Mouse (Mus musculus): ENCODE measurements at regions not wholly inside any gene's neighbourhood (a gene's known extent, or its start where the extent isn't known, plus 50 kb on each side); places are given as distances from the start of the nearest gene placed in this dataset.
A peak's percentile ranks its signal among the peaks of the same experiment; 100 is the strongest.

DNA sequence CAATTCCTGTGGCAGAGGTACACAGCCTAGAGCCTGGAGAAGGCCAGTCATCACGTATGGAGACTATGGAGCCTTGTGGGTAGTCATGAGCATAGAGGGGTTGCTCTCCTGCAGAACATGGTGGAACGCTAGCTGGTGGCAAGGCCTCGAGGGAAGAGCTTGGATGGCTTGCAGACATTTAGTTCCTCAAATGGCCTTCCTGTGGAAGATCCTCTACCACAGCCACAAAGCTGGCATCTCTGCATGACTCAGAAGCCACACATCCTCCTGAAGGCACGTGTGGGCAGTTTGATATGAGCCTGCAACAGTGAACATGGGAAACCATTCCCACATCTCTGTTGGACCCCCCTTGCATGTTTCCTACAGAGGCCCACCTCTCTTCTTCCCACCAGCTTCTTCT is 547.9 kb upstream of the Lrrc6 start:
- ATAC-seq: no peak

DNA sequence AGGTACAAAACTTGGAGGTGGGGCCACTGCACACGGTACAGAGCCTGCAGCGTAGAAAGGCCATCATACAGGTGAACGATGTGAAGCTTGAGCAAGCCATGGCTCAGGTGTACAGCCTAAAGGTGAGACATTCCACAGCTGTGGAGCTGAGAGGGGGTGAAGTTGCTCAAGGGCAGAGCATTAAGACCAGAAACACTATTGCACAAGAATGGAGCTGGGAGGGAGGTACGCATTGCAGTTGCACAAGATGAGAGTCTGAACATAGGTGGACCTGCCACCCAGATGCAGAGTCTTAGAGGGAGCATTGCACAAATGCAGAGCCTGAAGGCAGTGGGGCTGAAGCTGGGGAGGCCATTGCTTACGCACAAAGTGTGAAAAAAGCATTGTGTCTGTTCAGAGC is 547.4 kb upstream of the Lrrc6 start:
- no peak for ATAC-seq

DNA sequence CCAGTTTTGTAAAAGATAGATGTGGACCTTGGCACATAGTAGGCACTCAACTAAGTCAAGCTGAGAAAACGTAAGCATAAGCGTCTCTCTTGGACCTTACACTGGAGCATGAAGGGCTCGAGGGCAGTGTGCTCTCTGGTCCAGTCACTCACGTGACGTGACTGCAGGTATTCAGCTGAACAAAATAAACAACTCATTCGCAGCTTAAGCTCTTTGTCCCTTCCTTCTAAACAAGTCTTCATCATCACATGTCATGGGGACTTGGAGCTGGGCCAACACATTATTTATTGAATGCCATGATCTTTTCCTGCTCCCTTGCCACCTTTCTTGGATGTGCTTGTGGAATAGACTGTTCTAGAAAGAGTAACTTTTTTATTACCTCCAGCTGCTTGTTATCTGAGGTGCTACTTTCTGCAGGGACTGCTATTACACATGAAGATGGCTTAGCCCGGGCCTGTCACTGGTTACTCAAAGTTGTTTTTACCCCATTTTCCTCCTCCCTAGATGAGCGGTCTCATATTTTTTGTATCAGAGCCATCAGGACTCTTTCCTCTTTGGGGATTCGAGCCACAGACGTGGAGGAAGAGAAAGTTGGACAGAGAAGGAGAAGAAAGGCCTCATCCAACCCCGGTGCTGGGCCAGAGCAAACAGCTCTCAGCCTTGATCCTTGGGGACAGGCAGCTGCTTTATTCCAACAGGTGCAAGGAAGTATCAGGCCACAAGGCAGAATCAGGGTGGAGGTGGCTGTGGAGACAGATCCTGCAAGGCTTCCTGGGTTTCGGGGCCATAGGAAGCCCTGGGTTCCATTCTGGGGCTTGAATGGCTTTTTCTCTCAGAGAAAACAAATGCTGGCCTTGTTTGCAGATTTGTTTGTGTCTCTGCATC is 545.5 kb upstream of the Lrrc6 start:
- no peak for ATAC-seq

DNA sequence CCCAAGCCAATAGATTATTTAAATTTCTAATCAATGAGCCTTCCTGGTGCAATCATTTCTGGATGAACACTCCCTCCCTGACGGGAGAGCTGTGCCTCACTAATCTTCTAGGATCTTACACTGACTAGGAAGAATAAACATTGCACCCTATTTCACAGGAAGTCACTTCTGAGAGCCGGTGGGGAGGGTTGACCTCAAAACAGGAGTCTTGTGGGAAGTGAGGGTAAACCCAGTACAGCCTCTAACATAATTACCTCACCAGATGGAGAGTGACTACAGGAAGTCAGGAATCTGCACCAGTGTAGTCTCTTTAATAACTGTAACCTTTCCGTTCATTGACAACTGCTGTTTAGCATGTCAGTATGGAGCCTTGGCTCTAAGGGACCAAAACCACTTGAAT is 544.6 kb upstream of the Lrrc6 start:
- ATAC-seq: peak; percentile 50

DNA sequence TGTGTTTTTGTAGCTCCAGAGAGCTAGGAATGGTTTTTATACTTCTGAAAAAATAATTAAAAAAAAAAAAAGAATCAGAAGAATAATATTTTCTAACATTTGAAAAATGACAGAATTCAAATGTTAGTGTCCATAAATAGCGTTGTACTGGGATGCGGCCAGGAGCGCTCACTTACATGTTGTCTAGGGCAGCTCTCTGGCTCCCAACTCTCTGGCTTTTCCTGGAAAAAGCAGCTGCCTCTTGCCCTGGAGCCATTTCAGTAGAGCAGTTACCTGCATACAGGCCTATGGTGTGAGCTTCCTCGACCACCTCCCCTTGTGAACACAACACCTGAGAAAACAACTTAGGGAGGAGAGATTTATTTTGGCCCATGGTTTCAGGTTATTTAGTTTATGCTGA is 544.1 kb upstream of the Lrrc6 start:
- no peak for ATAC-seq

DNA sequence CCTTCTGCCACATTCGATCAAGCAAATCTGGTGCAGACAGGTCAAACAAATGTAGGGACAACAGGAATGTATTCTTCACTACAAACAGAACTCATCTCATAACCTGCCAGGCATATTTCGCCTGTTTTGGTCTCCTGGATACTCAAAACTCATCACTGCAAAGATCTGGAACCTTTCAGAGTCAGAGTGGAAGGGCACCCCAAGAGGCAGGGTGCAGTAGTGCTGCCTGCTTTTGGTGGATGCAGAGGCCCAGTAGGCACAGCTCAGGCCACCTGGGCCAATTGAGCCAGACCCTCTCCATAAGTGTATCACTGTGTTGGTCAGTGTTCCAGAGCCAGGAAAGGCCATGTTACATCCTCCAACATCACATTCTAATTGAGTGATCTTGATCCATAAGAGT is 541.4 kb upstream of the Lrrc6 start:
- peak; percentile 30 for ATAC-seq

DNA sequence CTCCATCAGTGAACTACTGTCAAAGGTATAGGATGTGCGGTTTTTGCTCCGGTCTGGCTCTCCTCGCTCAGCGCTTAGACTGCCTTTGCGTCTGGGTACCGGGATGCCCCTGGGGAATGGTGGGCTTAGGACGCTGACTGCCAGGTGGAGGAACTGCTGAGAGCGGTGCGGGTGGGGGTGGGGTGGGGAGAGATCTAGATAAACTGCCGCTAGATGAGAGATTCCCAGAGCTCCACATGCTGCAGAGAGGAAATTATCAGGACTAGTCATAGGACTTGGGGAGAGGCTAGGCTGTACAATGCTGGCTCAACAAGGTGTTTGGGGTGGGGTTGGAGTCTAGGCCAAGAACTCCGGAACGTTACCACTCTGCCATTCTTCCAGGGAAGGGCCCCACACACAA is 539.5 kb upstream of the Lrrc6 start:
- no peak for ATAC-seq

DNA sequence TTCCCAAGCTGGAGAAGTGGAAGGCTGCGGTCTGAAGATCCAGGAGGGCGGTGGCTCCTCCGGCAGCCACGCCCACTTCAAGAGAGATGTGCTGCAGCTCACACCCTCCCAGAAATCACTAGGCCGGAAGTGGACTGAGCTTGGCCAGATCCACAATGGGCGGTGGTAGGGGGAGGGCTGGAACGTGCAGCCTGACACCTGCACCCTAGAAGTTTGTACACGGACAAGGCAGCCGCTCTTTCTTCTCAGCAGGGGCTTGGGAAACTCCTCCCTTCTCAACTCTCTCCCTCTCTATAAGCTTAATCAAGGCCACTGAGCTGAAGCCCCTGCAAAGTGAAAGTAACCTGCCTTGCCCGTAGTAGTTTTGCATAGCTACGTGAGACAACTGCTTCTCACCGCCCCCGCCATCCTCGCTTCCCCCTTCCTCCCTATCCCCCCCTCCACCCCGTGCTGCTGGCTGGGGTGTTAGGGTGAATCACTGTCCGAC is 538.8 kb upstream of the Lrrc6 start:
- ATAC-seq: peak; percentile 89

DNA sequence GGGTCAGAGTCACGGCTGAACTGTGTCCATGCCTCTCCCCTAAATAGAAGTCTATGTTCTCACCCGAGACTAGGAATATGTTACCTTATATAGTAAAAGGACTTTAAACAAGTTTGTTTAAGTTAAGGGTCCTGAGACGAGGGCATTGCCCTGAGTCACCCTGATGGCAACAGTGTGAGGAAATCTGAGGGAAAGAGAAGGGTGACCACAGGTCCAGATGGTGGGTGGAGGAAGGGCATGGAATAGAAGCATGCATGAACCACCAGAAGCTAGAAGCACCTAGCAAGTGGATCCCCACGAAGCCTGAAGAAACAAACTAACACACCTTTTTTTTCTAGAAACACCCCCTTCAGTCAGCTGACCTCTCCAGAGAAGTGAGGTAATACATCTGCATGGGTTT is 536.9 kb upstream of the Lrrc6 start:
- ATAC-seq: no peak

DNA sequence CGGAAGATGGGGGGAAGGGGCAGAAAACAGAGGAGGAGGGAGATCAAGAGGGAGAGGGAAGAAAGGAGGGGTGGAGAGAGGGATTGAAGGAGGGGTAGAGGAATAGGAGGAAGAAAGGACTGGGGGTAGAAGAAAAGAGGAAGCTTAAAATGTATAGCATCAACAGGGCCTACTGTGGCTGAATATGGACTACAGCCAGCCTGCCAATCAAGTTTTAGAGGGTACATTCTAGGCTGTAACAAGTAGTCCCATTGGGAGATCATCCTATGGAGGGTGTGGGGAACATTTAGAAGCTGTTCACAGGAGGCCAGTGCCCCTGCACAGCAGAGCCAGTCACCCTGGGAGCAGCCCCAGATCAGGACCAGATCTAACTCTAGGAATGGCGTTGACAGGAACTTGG is 535.6 kb upstream of the Lrrc6 start:
- ATAC-seq: no peak

DNA sequence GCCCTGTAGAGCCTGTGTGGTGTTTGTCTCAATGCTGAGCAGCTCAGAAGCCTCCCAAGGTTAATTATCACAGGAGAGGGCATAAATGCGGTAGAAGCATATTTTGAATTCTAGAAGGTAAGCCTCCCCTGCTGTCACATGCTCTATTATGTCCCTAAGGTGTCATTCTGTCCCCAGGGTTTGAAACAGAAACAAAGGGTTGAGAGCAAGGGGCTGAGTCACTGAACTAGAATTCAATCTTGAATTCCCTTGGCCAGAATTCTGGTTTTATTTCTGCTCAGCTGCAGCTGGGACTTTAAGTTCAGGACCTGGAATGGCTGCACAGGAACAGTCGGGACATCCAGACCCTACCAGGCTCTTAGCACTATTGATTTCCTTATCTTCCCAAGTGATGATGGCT is 533.2 kb upstream of the Lrrc6 start:
- ATAC-seq: no peak

DNA sequence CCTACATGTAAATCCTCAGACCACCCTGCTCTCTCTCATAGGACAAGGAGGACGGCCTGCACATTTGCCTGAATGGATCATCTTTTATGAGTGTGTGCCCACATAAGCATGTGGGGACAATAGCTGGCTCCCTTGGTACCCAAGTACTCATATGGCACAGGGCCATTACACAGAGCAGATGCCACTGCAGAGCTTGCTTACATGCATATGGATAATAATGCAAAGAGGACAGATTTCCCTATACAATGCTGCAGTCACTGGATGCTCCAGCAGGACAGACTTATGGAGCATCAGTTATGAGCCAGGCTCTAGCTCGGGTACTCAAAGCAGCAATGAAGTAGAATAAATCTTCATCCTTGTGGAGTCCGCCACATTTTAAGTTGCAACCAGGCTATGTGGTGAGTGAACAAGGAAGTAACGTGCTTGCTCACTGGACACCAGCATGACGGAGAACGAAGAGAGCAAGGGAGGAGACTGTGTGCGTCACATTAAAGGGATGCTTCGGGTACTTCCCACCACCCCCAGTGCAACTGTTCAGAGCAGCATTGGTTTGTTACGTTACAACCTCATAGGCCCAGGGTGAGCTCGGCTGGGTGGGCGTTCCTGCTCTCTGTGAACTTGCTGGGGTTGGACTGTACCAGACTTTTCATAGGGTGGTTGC is 531.3 kb upstream of the Lrrc6 start:
- ATAC-seq: no peak

DNA sequence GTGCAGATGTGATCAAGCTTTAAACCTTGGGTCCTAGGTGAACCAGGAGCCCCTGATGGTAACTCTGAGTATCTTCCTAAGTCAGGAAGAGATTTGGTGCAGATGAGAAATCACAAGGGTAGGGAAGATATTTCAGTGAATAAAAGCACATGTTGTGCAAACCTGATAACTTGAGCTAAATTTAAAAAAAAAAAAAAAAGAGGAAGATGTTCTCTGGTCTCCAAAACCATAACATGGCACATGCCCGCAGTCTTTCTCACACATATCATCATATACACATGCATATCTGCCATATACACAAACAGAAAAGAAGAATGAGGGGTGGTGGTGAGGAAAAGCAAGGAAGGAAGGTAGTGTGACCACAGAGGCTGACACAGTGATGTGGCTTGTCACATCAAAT is 530.3 kb upstream of the Lrrc6 start:
- no peak for ATAC-seq

DNA sequence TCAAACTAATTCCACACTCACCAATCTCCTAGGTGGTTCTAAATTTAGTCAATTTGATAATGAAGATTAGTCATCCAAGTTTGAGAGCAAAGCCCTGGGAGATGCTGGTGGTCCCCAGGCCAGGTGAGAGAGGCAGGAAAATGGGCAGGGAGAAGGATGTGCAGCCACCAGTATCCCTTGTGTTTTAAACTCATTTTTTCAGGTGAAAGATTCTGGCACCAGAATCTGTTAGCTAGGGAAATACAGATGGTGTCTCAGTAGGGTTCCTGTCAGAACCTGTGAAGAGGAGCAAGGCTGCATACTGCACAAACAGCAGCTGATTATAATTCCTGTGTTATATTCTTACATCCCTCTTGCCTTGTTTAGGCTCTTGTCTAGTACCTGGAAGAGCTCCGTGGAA is 527.5 kb upstream of the Lrrc6 start:
- no peak for ATAC-seq

DNA sequence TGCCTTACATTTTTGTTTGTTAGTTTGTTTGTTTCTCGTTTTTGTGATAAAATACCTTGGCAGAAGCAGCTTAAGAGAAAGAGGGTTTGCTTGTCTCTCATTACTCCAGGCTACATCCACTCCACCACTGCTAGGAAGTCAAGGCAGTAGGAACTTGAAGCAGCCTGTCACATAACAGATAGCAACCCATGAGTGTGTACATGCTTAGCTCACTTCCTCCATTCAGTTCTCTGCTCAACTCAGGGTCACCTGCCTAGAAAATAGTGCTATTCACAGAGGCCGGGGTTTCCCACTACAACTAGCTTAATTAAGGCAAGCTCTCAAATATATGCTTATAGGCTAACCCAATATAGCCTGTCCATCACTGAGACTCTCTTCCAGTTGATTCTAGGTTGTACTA is 527.0 kb upstream of the Lrrc6 start:
- ATAC-seq: no peak

DNA sequence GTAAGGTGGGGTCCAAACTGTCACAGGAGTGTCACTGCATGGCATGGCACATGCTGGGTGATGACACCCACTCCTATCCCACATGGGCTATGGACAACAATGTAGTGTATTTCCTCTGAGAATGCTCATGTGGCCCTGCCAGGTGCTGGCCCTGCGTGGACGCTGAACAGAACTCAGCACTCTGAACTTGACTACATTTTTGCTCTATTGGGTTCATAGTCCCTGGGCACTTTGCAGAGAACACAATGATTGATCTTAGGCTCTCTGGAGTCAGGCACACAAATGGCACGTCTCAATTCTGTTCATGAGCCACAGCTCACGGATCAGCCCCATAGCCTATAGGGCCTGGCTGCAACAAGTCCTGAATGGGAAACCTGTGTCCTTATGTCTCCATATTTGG is 525.0 kb upstream of the Lrrc6 start:
- ATAC-seq: no peak

DNA sequence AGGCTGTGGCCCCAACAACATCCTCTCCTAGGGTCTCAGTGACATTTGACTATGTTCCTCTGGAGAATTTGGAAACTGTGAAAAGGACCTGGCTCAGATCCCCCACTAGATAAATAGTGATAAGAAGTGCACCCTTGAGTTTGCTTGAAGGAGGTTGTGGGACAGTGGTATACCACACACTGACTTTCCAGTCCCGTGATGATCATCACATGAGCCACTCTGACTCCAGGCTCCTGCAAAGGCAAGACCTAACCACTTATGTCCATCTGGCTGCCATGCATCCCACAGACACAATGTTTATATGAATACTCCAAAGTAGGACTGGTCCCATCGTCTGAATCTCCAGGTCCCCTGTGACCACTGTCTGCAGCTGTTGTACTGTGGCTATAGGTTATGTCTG is 523.7 kb upstream of the Lrrc6 start:
- ATAC-seq: no peak

DNA sequence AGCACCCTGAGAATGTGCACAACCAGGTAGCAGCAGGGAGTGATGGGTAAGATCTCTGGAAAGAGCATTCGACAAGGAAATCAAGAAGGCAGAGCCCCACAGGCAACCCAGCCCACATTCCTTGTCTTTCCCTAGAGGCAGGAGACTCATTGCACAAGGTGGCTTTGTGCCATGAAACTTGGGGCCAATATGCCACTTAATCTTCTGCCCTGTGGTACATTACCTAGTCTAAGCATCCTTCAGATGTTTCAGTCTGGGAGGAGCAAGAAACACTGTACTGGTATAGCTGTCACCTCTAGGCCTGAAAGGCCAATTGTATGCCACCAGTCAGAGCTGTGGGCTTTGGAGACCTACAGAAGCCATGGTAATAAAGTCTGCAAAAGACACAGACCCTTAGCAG is 522.4 kb upstream of the Lrrc6 start:
- ATAC-seq: no peak

DNA sequence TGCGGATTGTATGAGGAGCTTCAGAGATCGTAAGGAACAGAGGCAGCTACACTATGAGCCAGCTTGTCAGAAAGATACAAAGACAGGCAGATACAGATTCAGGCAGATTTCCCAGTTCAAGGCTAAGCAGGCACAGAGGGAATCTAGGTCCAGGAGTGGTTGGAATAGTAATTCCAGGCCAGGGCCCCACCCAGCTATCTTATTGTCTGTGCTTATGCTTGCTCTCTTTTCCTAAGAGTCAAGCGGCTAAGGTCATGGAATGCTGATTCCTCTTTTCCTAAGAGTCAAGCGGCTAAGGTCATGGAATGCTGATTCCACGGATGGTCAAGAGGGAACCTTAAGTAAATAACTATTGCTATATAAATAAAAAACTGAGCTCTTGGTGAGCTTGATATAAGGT is 520.7 kb upstream of the Lrrc6 start:
- no peak for ATAC-seq

DNA sequence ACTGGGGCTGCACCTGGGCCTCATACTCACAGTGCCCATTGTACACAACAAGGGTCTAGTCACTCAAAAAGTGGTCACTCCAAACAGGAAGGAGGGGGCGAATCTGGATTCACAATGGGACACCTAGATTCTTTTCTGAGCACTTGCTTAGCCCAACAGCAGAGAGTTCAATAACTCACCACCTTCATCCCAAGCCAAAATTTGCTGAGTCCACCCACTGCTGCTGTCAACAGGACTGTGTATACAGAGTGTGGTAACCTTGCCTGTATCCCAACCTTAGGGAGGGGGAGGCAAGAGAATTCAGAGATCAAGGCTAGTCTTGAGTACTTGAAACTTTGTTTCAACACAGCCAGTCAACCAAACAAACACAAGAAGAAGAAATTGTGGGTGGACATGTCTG is 519.2 kb upstream of the Lrrc6 start:
- ATAC-seq: no peak

DNA sequence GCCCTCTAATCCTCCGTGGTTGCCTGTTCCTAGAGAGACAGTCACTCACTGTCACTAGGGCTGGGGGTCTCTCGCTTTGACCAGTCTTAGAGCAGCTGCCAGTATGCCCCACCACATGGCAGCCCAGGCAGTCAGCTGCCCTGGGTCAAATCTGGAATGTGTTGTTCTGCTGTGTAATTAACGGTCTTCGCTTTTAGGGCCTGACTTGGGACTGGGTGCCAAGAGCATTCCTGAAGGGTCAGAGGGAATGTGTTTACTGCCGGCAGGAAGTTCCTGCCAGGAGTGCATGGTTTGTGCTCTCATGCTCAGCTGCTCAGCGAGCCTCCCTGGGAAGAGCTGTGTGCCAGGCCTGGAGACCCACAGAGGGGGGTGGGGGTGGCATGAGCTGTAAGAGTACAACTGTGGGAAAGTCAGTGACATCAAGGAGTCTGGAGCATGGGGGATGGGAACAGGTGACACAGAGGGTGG is 518.5 kb upstream of the Lrrc6 start:
- no peak for ATAC-seq
